8 mouse cellular contexts compared by ENCODE assay signal in the genomic region with DNA sequence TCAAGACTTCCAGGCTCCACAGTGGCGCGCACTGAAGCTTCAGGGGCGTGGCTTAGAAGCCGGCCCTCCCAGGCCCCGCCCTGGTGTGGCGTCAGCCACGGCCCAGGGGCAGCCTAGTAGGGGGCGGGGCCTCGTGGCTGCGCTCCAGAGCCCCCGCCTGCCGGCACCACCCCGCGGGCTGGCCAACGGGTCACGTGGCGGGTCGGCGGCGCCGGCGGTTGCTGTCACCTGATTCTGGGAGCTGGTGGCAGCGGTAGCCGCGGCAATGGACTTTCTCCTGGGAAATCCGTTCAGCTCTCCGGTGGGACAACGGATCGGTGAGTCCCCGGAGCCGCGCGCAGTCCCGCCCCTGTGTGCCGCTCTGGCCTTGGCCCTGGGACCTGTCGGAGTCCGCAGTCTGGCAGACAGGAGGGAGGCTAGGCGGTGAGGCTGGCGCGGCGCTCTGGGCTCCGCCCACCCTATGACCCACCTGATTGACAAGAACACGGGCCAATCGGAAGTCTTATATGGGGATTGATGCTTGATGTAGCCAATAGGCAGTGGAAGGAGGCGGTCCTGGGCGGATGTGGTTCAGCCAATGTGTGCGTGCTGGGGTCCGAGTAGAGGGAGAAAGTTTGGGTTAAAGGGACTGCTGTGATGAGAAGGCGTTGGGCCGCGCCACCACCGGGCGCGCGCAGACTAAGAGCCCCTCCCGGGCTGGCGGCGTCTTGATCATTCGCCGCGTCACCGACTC. TPM values are rescaled to one million over a fixed set of nuclear protein-coding genes. Genes with fewer than 3 reads are reported as not detected.
A peak's percentile ranks its signal among the peaks of the same experiment; 100 is the strongest.
DNase-seq lines count a peak whose midpoint lies in the region; ATAC-seq and TF ChIP-seq lines count a peak whose summit lies in the region.

A gene (plus strand): TSS at position 195 of the 733 bp plus-strand sequence.

- ATAC-seq in kidney, embryonic 14.5 days (ENCODE audit: low FRiP score, low TSS enrichment), result peak; percentile 98
- ATAC-seq in limb, embryonic 15.5 days (ENCODE audit: insufficient number of reproducible peaks, low FRiP score, low TSS enrichment, low read depth), result peak; percentile 98

- peak within 1 kb of the TSS; percentile 75 for H3K27ac ChIP-seq in bone marrow macrophage, adult 2 months (ENCODE audit: insufficient read depth, low read depth, low read length)
- peak within 1 kb of the TSS; percentile 59 for H3K27ac ChIP-seq in embryonic fibroblast, embryonic 13.5 days (ENCODE audit: insufficient read depth, low read length)
- H3K27ac ChIP-seq in kidney, embryonic 14.5 days (ENCODE audit: low read depth, low read length), result peak within 1 kb of the TSS; percentile 78; the same call in 1 of the 2 replicates
- H3K27ac ChIP-seq in limb, embryonic 15.5 days, result peak within 1 kb of the TSS; percentile 90

- DNase-seq in A20 (ENCODE audit: low read depth, low spot score), result peak; percentile 99
- DNase-seq in heart, adult 9 months (ENCODE audit: low spot score in 2 of 2), result peak; percentile 99 to 100
- peak; percentile 95 to 98 for DNase-seq in monocyte, adult 2 months (ENCODE audit: low read depth in 1 of 2, low spot score in 2 of 2)
- peak; percentile 94 to 96 for DNase-seq in spleen, postnatal 36 days (ENCODE audit: low spot score in 2 of 2)

- H3K27me3 ChIP-seq in kidney, embryonic 14.5 days (ENCODE audit: control insufficient read depth, insufficient read depth, low read length), result no peaks in the 10 kb centered on the region
- no peaks in the 10 kb centered on the region for H3K27me3 ChIP-seq in limb, embryonic 15.5 days

- peak within 1 kb of the TSS; percentile 87 for H3K4me3 ChIP-seq in bone marrow macrophage, adult 2 months (ENCODE audit: insufficient read depth, low read length)
- H3K4me3 ChIP-seq in embryonic fibroblast, embryonic 13.5 days (ENCODE audit: insufficient read depth, low read length), result peak within 1 kb of the TSS; percentile 68
- peak within 1 kb of the TSS; percentile 68 for H3K4me3 ChIP-seq in kidney, embryonic 14.5 days (ENCODE audit: low read length)
- peak within 1 kb of the TSS; percentile 73 for H3K4me3 ChIP-seq in limb, embryonic 15.5 days

- 0 out of 2 replicates have a peak, but pooled peaks have one; percentile 30 for TF ChIP-seq POLR2A in bone marrow macrophage, adult 2 months (IDR thresholded peaks at IDR 0.05; ENCODE audit: borderline replicate concordance, low read depth, low read length)
- TF ChIP-seq POLR2A in embryonic fibroblast, embryonic 13.5 days (IDR thresholded peaks at IDR 0.05; ENCODE audit: low read depth, low read length), result peak; percentile 70

- H3K9me3 ChIP-seq in kidney, embryonic 14.5 days (ENCODE audit: control insufficient read depth, low read length), result no peaks in the 10 kb centered on the region
- no peaks in the 10 kb centered on the region for H3K9me3 ChIP-seq in limb, embryonic 15.5 days

- H3K4me1 ChIP-seq in bone marrow macrophage, adult 2 months (ENCODE audit: control insufficient read depth, insufficient read depth, low read length), result peaks cover 20% of the 10 kb centered on the region
- peaks cover 7% of the 10 kb centered on the region for H3K4me1 ChIP-seq in embryonic fibroblast, embryonic 13.5 days (ENCODE audit: control insufficient read depth, insufficient read depth, low read length)
- peaks cover 5% of the 10 kb centered on the region; the same call in 1 of the 2 replicates for H3K4me1 ChIP-seq in kidney, embryonic 14.5 days (ENCODE audit: control insufficient read depth, insufficient read depth, low read length)
- H3K4me1 ChIP-seq in limb, embryonic 15.5 days, result peaks cover 12% of the 10 kb centered on the region

- peak within 1 kb of the TSS; percentile 85 for H3K4me2 ChIP-seq in kidney, embryonic 14.5 days (replicated peaks; ENCODE audit: low read depth, low read length)
- H3K4me2 ChIP-seq in limb, embryonic 15.5 days, result peak within 1 kb of the TSS; percentile 89

- 0% methylated on average over 62 of the region's 62 CpGs for WGBS in kidney, embryonic 14.5 days
- WGBS in limb, embryonic 15.5 days, result under 1% methylated on average over 62 of the region's 62 CpGs

- peak within 1 kb of the TSS; percentile 67 for H3K9ac ChIP-seq in kidney, embryonic 14.5 days (ENCODE audit: low read depth, low read length)
- peak within 1 kb of the TSS; percentile 52 for H3K9ac ChIP-seq in limb, embryonic 15.5 days

- no peak for TF ChIP-seq CTCF in bone marrow macrophage, adult 2 months (IDR thresholded peaks at IDR 0.05; ENCODE audit: low read depth, low read length)
- no peak for TF ChIP-seq CTCF in embryonic fibroblast, embryonic 13.5 days (IDR thresholded peaks at IDR 0.05; ENCODE audit: borderline replicate concordance, insufficient read depth, low read length)

- peaks cover 19% of the 10 kb centered on the region for H3K36me3 ChIP-seq in kidney, embryonic 14.5 days (ENCODE audit: control insufficient read depth, insufficient read depth, low read length)
- H3K36me3 ChIP-seq in limb, embryonic 15.5 days, result peaks cover 17% of the 10 kb centered on the region

RNA-seq across cellular contexts. Expression of the gene that starts here (rescaled TPM):
- polyA plus RNA-seq in bone marrow macrophage, adult 2 months (2012; ENCODE audit: insufficient read depth, insufficient read length, missing spikeins), result 43.3 and 44.6 TPM in 2 replicates
- 21.4 and 25.4 TPM in 2 replicates for polyA plus RNA-seq in embryonic fibroblast, embryonic 13.5 days (2011; ENCODE audit: insufficient read length, low read depth, missing spikeins)
- 20.1 and 29.1 TPM in 2 replicates for polyA plus RNA-seq in kidney, embryonic 14.5 days (2014; fragmentation: Nextera tagmentation; extraction: Ambion mirVana)
- 45.1 and 56.1 TPM in 2 replicates for polyA plus RNA-seq in limb, embryonic 15.5 days (2015; fragmentation: Nextera tagmentation; extraction: Ambion mirVana)

Comparison
In these comparisons a context has a peak if more than half of its experiments do, and no peak if none do; other contexts are left out.
1. Peak in every context shown above with its lines: DNase-seq, ATAC-seq, H3K4me3 ChIP-seq and H3K27ac ChIP-seq.